In the genomic region with DNA sequence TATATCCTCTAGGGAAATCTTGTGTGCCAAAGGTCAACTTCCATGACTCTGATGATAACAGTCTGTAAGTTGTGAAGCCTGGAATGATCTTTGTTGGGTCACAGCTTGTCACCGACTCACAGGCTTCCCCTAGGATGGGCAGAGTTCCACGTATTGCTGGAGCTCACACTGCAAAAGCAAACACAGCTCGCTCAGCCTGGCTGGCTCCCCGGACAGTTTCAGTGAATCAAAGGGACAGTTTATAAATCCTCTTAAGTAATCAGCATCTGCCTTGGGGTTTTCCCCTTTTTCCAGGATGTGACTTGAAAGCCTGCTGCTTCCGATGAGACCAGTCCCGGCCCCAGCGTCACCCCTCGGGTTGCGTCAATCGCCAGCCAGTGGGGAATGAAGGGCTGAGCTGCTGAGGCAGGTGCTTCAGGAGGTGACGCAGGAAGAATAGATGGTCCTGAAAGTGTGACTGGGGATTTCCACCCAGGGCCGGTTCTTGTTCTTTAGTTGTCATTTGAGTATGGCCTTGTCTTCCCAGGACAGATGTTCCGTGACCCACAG, we compare ENCODE assay signal across 8 mouse cellular contexts. TPM values are rescaled to one million over a fixed set of nuclear protein-coding genes. Genes with fewer than 3 reads are reported as not detected.
DNase-seq lines count a peak whose midpoint lies in the region; ATAC-seq lines count a peak whose summit lies in the region.

No protein-coding gene starts in this region.

- H3K36me3 ChIP-seq in liver, embryonic 15.5 days (replicated peaks), result no peaks in the 10 kb centered on the region

- intact Hi-C loops in heart, postnatal 14 days (cut with DNase I), result no loop called here

- H3K9me3 ChIP-seq in liver, embryonic 15.5 days (replicated peaks), result no peaks in the 10 kb centered on the region

- no peak overlapping the region; the same call in 1 of the 2 replicates for H3K4me3 ChIP-seq in liver, embryonic 15.5 days (replicated peaks)

- 30% methylated on average over 13 of the region's 13 CpGs for WGBS in liver, embryonic 15.5 days (ENCODE audit: insufficient replicate concordance)

- H3K27ac ChIP-seq in liver, embryonic 15.5 days (replicated peaks), result peak overlapping the region; percentile 95

- peaks cover 34% of the 10 kb centered on the region for H3K27me3 ChIP-seq in liver, embryonic 15.5 days

- H3K4me2 ChIP-seq in liver, embryonic 15.5 days, result peak overlapping the region; percentile 67

- DNase-seq in layer of hippocampus, adult 9-11 months, result peak; percentile 22
- no peak for DNase-seq in layer of hippocampus, adult 18-20 months (ENCODE audit: low spot score in 2 of 2)
- peak; percentile 63 for DNase-seq in adipocyte (ENCODE audit: low spot score)
- DNase-seq in heart, postnatal 14 days, result peak; percentile 23 to 46
- DNase-seq in neural tube, embryonic 10.5 days (ENCODE audit: extremely low spot score, low spot score), result no peak
- no peak for DNase-seq in cerebellum, postnatal 36 days
- DNase-seq in layer of hippocampus, adult 9-10 months (ENCODE audit: low spot score), result no peak

- no peak for ATAC-seq in liver, embryonic 15.5 days (ENCODE audit: insufficient read depth)

- peak overlapping the region; percentile 46 for H3K9ac ChIP-seq in liver, embryonic 15.5 days

- H3K4me1 ChIP-seq in liver, embryonic 15.5 days (replicated peaks), result peaks cover 53% of the 10 kb centered on the region

RNA-seq across cellular contexts. Expression of gene Odc1, which starts 37.5 kb away (rescaled TPM):
- 10 to 100 TPM; 69.0 to 75.1 TPM for total RNA-seq in layer of hippocampus, adult 18-20 months (2021)
- 10 to 100 TPM; 50.6 to 59.0 TPM for total RNA-seq in heart, postnatal 14 days (2021)
- 404 and 432 TPM in 2 replicates for polyA plus RNA-seq in liver, embryonic 15.5 days (2015; fragmentation: Nextera tagmentation; extraction: Ambion mirVana)

Comparison
In these comparisons a context has a peak if more than half of its experiments do, and no peak if none do; other contexts are left out.
1. DNase-seq: peak in layer of hippocampus, adult 9-11 months (single experiment), adipocyte (single experiment) and heart, postnatal 14 days (2 of 2); none in layer of hippocampus, adult 18-20 months (0 of 2), neural tube, embryonic 10.5 days (single experiment), cerebellum, postnatal 36 days (0 of 2) and layer of hippocampus, adult 9-10 months (single experiment).